Mouse (Mus musculus): ENCODE results near the gene Mfsd9. TPM values are rescaled to one million over a fixed set of nuclear protein-coding genes. Genes with fewer than 3 reads are reported as not detected.

Gene Mfsd9
- total and polyA plus RNA-seq, 3 experiments = not detected

GRCm38 (mm10) chr1:40830712-40831507 lies 40.4 kb upstream of the Mfsd9 start:
- TF ChIP-seq BHLHE40 (IDR thresholded peaks at IDR 0.05; ENCODE audit: low read depth, low read length) (no peak), EP300 (IDR thresholded peaks at IDR 0.05; ENCODE audit: low read length) (no peak), MAX (IDR thresholded peaks at IDR 0.05; ENCODE audit: low read length) (no peak), ZMIZ1 (IDR thresholded peaks at IDR 0.05; ENCODE audit: low read depth, low read length) (no peak), IRF4 (IDR thresholded peaks at IDR 0.05; ENCODE audit: low read depth, low read length) (no peak)
- H3K4me1 ChIP-seq (ENCODE audit: control insufficient read depth in 1 of 2, insufficient read depth in 2 of 2) = no peaks in the 10 kb centered on the region
- no peaks in the 10 kb centered on the region for H3K79me2 ChIP-seq (replicated peaks; ENCODE audit: control insufficient read depth, extremely low read depth, insufficient read depth, poor library complexity, severe bottlenecking)
- in situ Hi-C loops (cut with MboI; ENCODE audit: low pct_ligation_motif_present, low pct_unique_long_range_greater_than_20kb, low sequenced_read_pairs) (no loop called here), dilution Hi-C loops (cut with MboI; ENCODE audit: extremely low pct_ligation_motif_present, extremely low pct_unique_long_range_greater_than_20kb, low sequenced_read_pairs) (no loop called here)
- H3K4me2 ChIP-seq (ENCODE audit: insufficient read depth, low read depth, poor library complexity, severe bottlenecking) = no peak overlapping the region
- no peak overlapping the region for H3K9ac ChIP-seq (ENCODE audit: insufficient read depth, low read depth)
- no peaks in the 10 kb centered on the region for H3K27me3 ChIP-seq (replicated peaks)
- H3K36me3 ChIP-seq (replicated peaks in 1 of 2; ENCODE audit: control insufficient read depth in 1 of 2, insufficient read depth in 1 of 2, low read length in 1 of 2) = no peaks in the 10 kb centered on the region
- peaks cover 66% of the 10 kb centered on the region for H3K9me3 ChIP-seq (replicated peaks; ENCODE audit: low read length)
- no peak for DNase-seq (ENCODE audit: extremely low read depth)
- H3K27ac ChIP-seq (ENCODE audit: insufficient read depth, low read depth) = no peak overlapping the region
- H3K4me3 ChIP-seq (replicated peaks in 1 of 3; ENCODE audit: low read depth in 2 of 3, low read length in 2 of 3, poor library complexity in 1 of 3) = no peak overlapping the region

DNA sequence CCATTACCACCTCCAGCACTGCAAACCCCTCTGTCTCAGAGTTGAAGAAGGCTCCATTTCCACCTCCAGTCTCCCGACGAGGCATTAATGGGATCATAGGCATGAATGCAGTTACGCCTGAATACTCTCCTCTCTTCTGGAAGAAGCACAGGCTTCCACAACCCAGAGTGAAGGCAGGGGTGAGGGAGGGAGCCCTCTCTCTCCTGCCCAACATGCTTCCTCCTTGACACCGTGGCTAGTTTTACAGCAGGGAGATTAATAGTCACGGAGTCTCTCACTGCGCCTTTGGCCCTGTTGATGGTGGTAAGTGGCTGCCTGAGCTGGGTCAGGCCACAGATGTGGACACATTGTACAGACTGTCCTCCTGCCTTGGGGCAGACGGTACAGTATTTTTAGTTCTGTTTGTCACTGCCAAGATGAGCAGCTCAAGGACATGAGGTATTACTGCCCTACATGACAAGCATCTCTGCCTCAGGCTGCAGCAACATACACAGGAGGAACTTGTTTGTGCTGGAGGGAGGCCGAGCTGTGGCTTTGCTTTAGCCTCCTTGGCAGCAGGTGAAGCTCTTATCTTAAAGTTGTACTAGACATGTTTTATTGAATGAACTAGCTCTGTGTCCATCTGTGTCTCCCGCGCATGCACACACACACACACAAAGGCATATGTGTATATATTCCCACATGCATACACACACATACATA lies 38.9 kb upstream of the Mfsd9 start:
- Histone ChIP-seq H3K9me3 (replicated peaks; ENCODE audit: low read length) (peaks cover 74% of the 10 kb centered on the region), H3K27me3 (replicated peaks) (no peaks in the 10 kb centered on the region), H3K9ac (ENCODE audit: insufficient read depth, low read depth) (no peak overlapping the region), H3K4me3 (replicated peaks in 1 of 3; ENCODE audit: low read depth in 2 of 3, low read length in 2 of 3, poor library complexity in 1 of 3) (no peak overlapping the region), H3K4me1 (ENCODE audit: control insufficient read depth in 1 of 2, insufficient read depth in 2 of 2) (no peaks in the 10 kb centered on the region), H3K27ac (ENCODE audit: insufficient read depth, low read depth) (no peak overlapping the region), H3K79me2 (replicated peaks; ENCODE audit: control insufficient read depth, extremely low read depth, insufficient read depth, poor library complexity, severe bottlenecking) (no peaks in the 10 kb centered on the region), H3K4me2 (ENCODE audit: insufficient read depth, low read depth, poor library complexity, severe bottlenecking) (no peak overlapping the region), H3K36me3 (replicated peaks in 1 of 2; ENCODE audit: control insufficient read depth in 1 of 2, insufficient read depth in 1 of 2, low read length in 1 of 2) (no peaks in the 10 kb centered on the region)
- in situ Hi-C loops (cut with MboI; ENCODE audit: low pct_ligation_motif_present, low pct_unique_long_range_greater_than_20kb, low sequenced_read_pairs) (no loop called here), dilution Hi-C loops (cut with MboI; ENCODE audit: extremely low pct_ligation_motif_present, extremely low pct_unique_long_range_greater_than_20kb, low sequenced_read_pairs) (no loop called here)
- no peak for TF ChIP-seq SIN3A (IDR thresholded peaks at IDR 0.05; ENCODE audit: low read length)
- TF ChIP-seq SMC3 (IDR thresholded peaks at IDR 0.05; ENCODE audit: low read depth, low read length) = no peak
- TF ChIP-seq CHD2 (IDR thresholded peaks at IDR 0.05; ENCODE audit: low read length) = no peak
- no peak for TF ChIP-seq IRF4 (IDR thresholded peaks at IDR 0.05; ENCODE audit: low read depth, low read length)
- no peak for TF ChIP-seq USF2 (conservative IDR thresholded peaks at IDR 0.05; ENCODE audit: low read depth, low read length)
- DNase-seq (ENCODE audit: extremely low read depth) = no peak

DNA sequence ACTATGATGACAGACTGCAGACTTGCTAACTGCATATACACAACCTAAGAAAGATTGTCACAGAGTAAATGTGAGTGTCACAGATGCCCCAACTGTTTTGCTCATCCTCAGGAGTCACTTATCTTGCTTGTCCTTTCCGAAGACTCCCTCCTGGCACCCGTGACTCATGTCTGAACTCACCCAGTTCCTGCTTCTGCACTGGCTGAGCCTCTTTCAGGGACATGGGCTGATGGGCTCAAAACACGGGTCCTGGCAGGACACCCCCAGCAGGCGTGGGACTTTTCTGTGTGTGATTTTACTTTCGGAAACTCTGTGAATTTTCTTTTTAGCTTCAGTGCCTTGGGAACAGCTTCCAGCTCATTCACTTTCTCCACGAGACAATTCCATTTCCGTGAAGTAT lies 35.3 kb upstream of the Mfsd9 start:
- in situ Hi-C loops (cut with MboI; ENCODE audit: low pct_ligation_motif_present, low pct_unique_long_range_greater_than_20kb, low sequenced_read_pairs) (no loop called here), dilution Hi-C loops (cut with MboI; ENCODE audit: extremely low pct_ligation_motif_present, extremely low pct_unique_long_range_greater_than_20kb, low sequenced_read_pairs) (no loop called here)
- H3K4me3 ChIP-seq (replicated peaks in 1 of 3; ENCODE audit: low read depth in 2 of 3, low read length in 2 of 3, poor library complexity in 1 of 3) = no peak overlapping the region
- no peaks in the 10 kb centered on the region for H3K4me1 ChIP-seq (ENCODE audit: control insufficient read depth in 1 of 2, insufficient read depth in 2 of 2)
- H3K9me3 ChIP-seq (replicated peaks; ENCODE audit: low read length) = peaks cover 70% of the 10 kb centered on the region
- no peaks in the 10 kb centered on the region for H3K36me3 ChIP-seq (replicated peaks in 1 of 2; ENCODE audit: control insufficient read depth in 1 of 2, insufficient read depth in 1 of 2, low read length in 1 of 2)
- no peak overlapping the region for H3K4me2 ChIP-seq (ENCODE audit: insufficient read depth, low read depth, poor library complexity, severe bottlenecking)
- no peak overlapping the region for H3K27ac ChIP-seq (ENCODE audit: insufficient read depth, low read depth)
- H3K79me2 ChIP-seq (replicated peaks; ENCODE audit: control insufficient read depth, extremely low read depth, insufficient read depth, poor library complexity, severe bottlenecking) = no peaks in the 10 kb centered on the region
- no peak for TF ChIP-seq HCFC1 (IDR thresholded peaks at IDR 0.05; ENCODE audit: low read depth, low read length)
- TF ChIP-seq SMC3 (IDR thresholded peaks at IDR 0.05; ENCODE audit: low read depth, low read length) = no peak
- TF ChIP-seq CHD2 (IDR thresholded peaks at IDR 0.05; ENCODE audit: low read length) = no peak
- no peak for TF ChIP-seq TBP (conservative IDR thresholded peaks at IDR 0.05; ENCODE audit: low read depth, low read length)
- no peak for TF ChIP-seq ETS1 (conservative IDR thresholded peaks at IDR 0.05; ENCODE audit: low read depth, low read length)
- TF ChIP-seq USF1 (IDR thresholded peaks at IDR 0.05; ENCODE audit: low read depth, low read length) = no peak
- TF ChIP-seq ZC3H11A (IDR thresholded peaks at IDR 0.05; ENCODE audit: low read depth, low read length) = no peak
- TF ChIP-seq GABPA (IDR thresholded peaks at IDR 0.05; ENCODE audit: insufficient replicate concordance, low read depth, low read length) = no peak
- no peak for TF ChIP-seq POLR2A (IDR thresholded peaks at IDR 0.05; ENCODE audit: low read depth, low read length)
- TF ChIP-seq NRF1 (IDR thresholded peaks at IDR 0.05; ENCODE audit: low read depth, low read length) = no peak
- no peak for TF ChIP-seq ELF1 (IDR thresholded peaks at IDR 0.05; ENCODE audit: low read depth, low read length)
- H3K9ac ChIP-seq (ENCODE audit: insufficient read depth, low read depth) = no peak overlapping the region
- no peak for DNase-seq (ENCODE audit: extremely low read depth)
- no peaks in the 10 kb centered on the region for H3K27me3 ChIP-seq (replicated peaks)
